Mouse (Mus musculus) megakaryocyte, embryonic 14.5 days (primary cell): ENCODE data around the gene Heatr6. TPM values are rescaled to one million over a fixed set of nuclear protein-coding genes. Genes with fewer than 3 reads are reported as not detected.

Source experiments
- H3K27me3 ChIP-seq: replicated peaks from 2 replicates; pipeline ENCODE3; 2012; ENCODE audit warnings: inconsistent platforms
- H3K36me3 ChIP-seq: replicated peaks from 2 replicates; pipeline ENCODE3; 2012; ENCODE audit warnings: low read length, inconsistent platforms, mixed read lengths
- H3K4me1 ChIP-seq: 2 replicates; pipeline ENCODE4 v1.6.1; 2012; ENCODE audit warnings: inconsistent platforms
- H3K4me3 ChIP-seq: replicated peaks from 2 replicates; pipeline ENCODE3; 2012; ENCODE audit warnings: moderate library complexity, mild to moderate bottlenecking, inconsistent platforms
- H3K9me3 ChIP-seq: 2 replicates; pipeline ENCODE4 v1.6.1; 2012; ENCODE audit warnings: inconsistent platforms
- FLI1 ChIP-seq: IDR thresholded peaks from 2 replicates; pipeline ENCODE4 v1.6.1; 2012; ENCODE audit warnings: low read length, inconsistent platforms, mixed read lengths
- GATA1 ChIP-seq: IDR thresholded peaks from 3 replicates; pipeline ENCODE4 v1.6.1; 2012; ENCODE audit warnings: mixed read lengths, low read length, inconsistent platforms, borderline replicate concordance
- polyA plus RNA-seq: library from polyadenylated mRNA; stranded (reverse); fragments of >175 nt; gene quantifications from 2 replicates; pipeline ENCODE4 v1.2.3, GENCODE M21; 2012; ENCODE audit warnings: low replicate concordance; ENCODE audit not compliant: insufficient read depth

Gene Heatr6
- polyA plus RNA-seq, 1 experiment, result 3.5 TPM

GRCm38 (mm10) chr11:83796112-83796511 is 42.6 kb downstream of the Heatr6 start:
- no peaks in the 10 kb centered on the region for H3K9me3 ChIP-seq
- H3K4me3 ChIP-seq, result no peak overlapping the region
- H3K4me1 ChIP-seq, result 0 out of 2 replicates have a peak, but pooled peaks cover 4% of the 10 kb centered on the region
- no peak for TF ChIP-seq FLI1
- TF ChIP-seq GATA1, result no peak
- H3K27me3 ChIP-seq, result peaks cover 61% of the 10 kb centered on the region
- H3K36me3 ChIP-seq, result no peaks in the 10 kb centered on the region

- Histone ChIP-seq H3K27me3 (peaks cover 60% of the 10 kb centered on the region), H3K9me3 (no peaks in the 10 kb centered on the region), H3K4me3 (no peak overlapping the region), H3K4me1 (0 out of 2 replicates have a peak, but pooled peaks cover 4% of the 10 kb centered on the region), H3K36me3 (no peaks in the 10 kb centered on the region)
- no peak for TF ChIP-seq GATA1
These were observed 43.6 kb downstream of the Heatr6 start for GRCm38 (mm10) chr11:83796980-83797608.

DNA sequence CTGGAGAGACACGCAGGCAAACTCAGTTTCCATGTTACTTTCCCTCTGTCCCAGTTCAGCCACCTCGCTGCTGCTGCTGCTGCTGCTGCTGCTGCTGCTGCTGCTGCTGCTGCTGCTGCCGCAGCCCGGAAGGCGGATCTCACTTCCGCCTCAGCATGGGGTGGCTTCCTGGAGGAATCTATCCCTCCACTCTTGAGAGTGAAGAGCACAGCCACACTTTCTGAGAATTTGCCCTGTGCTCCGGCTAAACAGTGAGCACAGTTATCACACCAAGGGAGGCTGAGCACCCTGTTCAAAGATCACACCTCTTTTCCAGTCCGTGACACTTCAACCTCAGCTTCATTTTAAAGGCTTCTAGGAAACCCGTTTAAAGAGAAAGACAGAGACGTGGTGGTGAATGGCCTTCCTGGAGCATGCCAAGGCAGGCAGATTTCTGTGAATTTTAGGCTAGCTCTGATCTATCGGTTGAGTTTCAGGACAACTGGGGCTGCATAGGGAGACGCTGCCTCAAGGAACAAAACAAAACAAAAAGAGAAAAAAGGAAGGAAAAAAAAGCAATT is 46.5 kb downstream of the Heatr6 start:
- no peak for TF ChIP-seq GATA1
- TF ChIP-seq FLI1, result no peak
- no peaks in the 10 kb centered on the region for H3K36me3 ChIP-seq
- peaks cover 63% of the 10 kb centered on the region for H3K27me3 ChIP-seq
- no peaks in the 10 kb centered on the region for H3K4me1 ChIP-seq
- H3K4me3 ChIP-seq, result no peak overlapping the region
- H3K9me3 ChIP-seq, result no peaks in the 10 kb centered on the region

DNA sequence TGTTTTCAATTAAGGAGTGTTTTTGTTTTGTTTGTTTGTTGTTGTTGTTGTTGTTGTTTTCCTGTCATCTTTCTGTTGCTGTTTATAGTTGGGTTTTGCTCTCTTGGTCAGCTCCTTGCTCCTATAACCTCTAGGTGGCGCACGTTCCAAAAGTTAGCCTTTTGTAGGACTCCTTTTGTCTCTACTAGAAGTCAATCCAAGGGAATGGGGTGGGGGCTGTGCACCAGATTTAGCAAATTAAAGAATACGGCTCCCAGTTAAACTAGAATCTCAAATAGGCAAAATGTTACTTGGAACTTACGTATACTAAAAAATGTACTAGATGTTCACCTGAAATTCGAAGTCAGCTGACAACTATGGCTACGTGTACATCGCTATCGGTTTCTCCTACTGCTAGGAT is 48.7 kb downstream of the Heatr6 start:
- TF ChIP-seq FLI1 (no peak), GATA1 (no peak)
- Histone ChIP-seq H3K4me1 (no peaks in the 10 kb centered on the region), H3K36me3 (no peaks in the 10 kb centered on the region), H3K27me3 (peaks cover 61% of the 10 kb centered on the region), H3K4me3 (no peak overlapping the region), H3K9me3 (peaks cover 17% of the 10 kb centered on the region)

GRCm38 (mm10) chr11:83802581-83802980 is 49.1 kb downstream of the Heatr6 start:
- Histone ChIP-seq H3K4me3 (no peak overlapping the region), H3K4me1 (no peaks in the 10 kb centered on the region), H3K36me3 (no peaks in the 10 kb centered on the region), H3K9me3 (peaks cover 21% of the 10 kb centered on the region), H3K27me3 (peaks cover 60% of the 10 kb centered on the region)
- TF ChIP-seq GATA1 (no peak), FLI1 (no peak)

- TF ChIP-seq FLI1 (no peak), GATA1 (no peak)
- no peaks in the 10 kb centered on the region for H3K36me3 ChIP-seq
- peaks cover 24% of the 10 kb centered on the region for H3K9me3 ChIP-seq
- no peak overlapping the region for H3K4me3 ChIP-seq
- peaks cover 76% of the 10 kb centered on the region for H3K27me3 ChIP-seq
- H3K4me1 ChIP-seq, result 0 out of 2 replicates have a peak, but pooled peaks cover 3% of the 10 kb centered on the region
These were observed 56.9 kb downstream of the Heatr6 start for GRCm38 (mm10) chr11:83810441-83810840.

- Histone ChIP-seq H3K4me3 (no peak overlapping the region), H3K36me3 (no peaks in the 10 kb centered on the region), H3K9me3 (no peaks in the 10 kb centered on the region), H3K27me3 (peaks cover 72% of the 10 kb centered on the region), H3K4me1 (0 out of 2 replicates have a peak, but pooled peaks cover 3% of the 10 kb centered on the region)
- TF ChIP-seq FLI1, result no peak
These were observed 61.7 kb downstream of the Heatr6 start for GRCm38 (mm10) chr11:83815191-83815590.

- Histone ChIP-seq H3K4me3 (no peak overlapping the region), H3K27me3 (peaks cover 70% of the 10 kb centered on the region), H3K9me3 (no peaks in the 10 kb centered on the region), H3K36me3 (no peaks in the 10 kb centered on the region), H3K4me1 (0 out of 2 replicates have a peak, but pooled peaks cover 3% of the 10 kb centered on the region)
- TF ChIP-seq FLI1, result no peak
- no peak for TF ChIP-seq GATA1
These were observed 62.1 kb downstream of the Heatr6 start for GRCm38 (mm10) chr11:83815628-83816027.

GRCm38 (mm10) chr11:83817048-83817447 is 63.6 kb downstream of the Heatr6 start:
- 0 out of 2 replicates have a peak, but pooled peaks cover 3% of the 10 kb centered on the region for H3K4me1 ChIP-seq
- H3K27me3 ChIP-seq, result peaks cover 58% of the 10 kb centered on the region
- H3K9me3 ChIP-seq, result no peaks in the 10 kb centered on the region
- H3K36me3 ChIP-seq, result no peaks in the 10 kb centered on the region
- no peak for TF ChIP-seq FLI1
- TF ChIP-seq GATA1, result no peak
- H3K4me3 ChIP-seq, result no peak overlapping the region

GRCm38 (mm10) chr11:83817994-83818393 is 64.5 kb downstream of the Heatr6 start:
- Histone ChIP-seq H3K27me3 (peaks cover 57% of the 10 kb centered on the region), H3K36me3 (no peaks in the 10 kb centered on the region), H3K9me3 (no peaks in the 10 kb centered on the region), H3K4me1 (peaks cover 3% of the 10 kb centered on the region; the same call in 1 of the 2 replicates), H3K4me3 (no peak overlapping the region)
- no peak for TF ChIP-seq GATA1
- TF ChIP-seq FLI1, result no peak

DNA sequence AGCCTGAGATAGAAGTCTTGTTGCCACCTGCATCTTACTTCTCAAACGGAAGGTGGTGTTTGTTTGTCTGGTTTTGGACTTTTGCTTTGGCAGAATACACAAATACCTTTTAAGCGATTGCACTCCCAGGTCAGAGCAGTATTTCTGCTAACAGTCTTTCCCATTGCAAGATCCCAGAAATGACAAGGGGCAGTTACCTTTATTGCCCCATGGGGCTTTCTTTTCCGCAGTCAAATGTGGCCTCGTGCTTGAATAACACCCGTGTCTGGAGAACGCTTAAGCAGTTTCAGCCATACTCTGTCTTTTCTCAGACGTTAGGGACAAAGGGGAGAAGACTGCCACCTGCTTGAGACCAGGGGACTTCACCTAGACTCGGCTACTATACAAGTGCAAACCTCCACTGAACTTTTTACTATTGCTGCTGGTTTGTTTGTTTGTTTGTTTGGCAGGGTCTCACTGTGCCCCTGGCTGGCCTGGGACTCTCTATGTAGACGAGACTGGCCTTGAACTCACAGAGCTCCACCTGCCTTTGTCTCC is 65.2 kb downstream of the Heatr6 start:
- Histone ChIP-seq H3K4me3 (no peak overlapping the region), H3K4me1 (peaks cover 3% of the 10 kb centered on the region; the same call in 1 of the 2 replicates), H3K36me3 (no peaks in the 10 kb centered on the region), H3K9me3 (no peaks in the 10 kb centered on the region), H3K27me3 (peaks cover 55% of the 10 kb centered on the region)
- TF ChIP-seq GATA1 (no peak), FLI1 (no peak)
